Mouse (Mus musculus): ENCODE results near the gene Fam49a.
"Not testable (repeated sequence)": the region's sequence is repeated elsewhere in the genome, so short reads cannot be mapped to it uniquely, and the experiment has no call there.

Fam49a gene

DNA sequence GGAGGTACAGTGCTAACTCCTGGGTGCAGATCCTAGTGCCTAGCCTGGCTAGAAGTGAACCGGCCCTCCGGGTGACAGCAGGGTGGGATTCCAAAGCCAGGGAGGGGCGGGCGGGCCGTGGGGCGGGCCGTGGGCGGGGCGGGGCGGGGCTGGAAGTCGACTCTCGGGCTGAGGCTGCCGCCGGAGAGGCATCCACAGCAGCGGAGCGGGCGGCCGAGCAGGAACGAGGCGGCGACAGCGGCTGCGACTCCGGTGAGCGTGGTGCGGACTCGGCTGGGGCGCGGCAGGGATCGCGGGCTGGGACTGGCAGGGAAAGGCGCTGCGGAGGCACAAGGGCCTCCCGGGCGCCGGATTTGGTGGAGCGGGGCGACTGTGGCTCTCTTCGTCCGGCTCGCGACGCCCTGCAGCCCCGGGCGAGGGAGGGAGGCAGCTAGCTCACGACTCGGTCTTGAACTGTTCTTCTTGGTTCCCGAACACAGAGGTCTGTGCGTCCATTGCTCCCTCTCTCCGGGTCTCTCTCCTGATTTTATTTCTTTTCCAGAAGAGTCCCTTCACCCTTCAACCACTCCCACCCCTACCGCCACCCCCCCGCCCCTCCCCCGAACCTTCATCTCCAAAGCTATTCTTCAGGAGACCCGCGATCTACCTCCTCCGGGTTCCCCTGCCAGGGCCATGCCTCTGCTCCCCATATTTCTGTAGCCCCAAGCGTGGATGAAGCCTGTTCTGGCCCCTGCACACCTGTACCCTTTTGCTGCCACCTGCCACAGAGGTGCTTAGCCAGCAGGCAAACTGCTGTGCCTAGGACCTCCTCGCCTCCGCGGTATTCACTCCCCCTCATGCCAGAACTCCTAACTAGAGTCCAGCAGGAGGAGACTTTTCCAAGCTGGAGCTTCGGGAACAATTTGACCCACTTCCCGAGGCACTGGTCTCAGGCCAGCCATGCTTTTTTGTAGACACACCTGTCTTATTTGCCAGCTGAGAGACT, at the start of gene Fam49a:
Gene Fam49a, plus strand, starts transcription at position 153 of the 985 bp plus-strand sequence.
- peak; percentile 87 for DNase-seq

DNA sequence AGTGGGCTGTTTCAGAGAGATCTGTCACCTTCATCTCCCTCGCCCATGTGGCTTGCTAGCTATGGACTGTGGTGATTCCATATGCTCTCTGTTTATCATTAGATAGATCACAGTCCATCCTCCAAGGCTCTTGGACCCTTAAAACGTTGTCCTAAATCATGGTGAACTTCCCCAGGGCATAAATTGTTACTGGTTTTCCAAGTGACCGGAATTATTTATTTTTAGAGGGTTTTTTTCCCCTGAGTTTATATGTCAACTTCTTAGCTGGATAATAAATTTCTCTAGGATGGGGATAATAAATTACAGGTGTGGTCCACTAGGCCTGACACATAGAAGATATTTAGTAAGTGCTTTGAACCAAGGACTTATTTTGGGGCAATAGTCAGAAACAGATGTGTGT, 48.4 kb upstream of the Fam49a start:
- DNase-seq = no peak

DNA sequence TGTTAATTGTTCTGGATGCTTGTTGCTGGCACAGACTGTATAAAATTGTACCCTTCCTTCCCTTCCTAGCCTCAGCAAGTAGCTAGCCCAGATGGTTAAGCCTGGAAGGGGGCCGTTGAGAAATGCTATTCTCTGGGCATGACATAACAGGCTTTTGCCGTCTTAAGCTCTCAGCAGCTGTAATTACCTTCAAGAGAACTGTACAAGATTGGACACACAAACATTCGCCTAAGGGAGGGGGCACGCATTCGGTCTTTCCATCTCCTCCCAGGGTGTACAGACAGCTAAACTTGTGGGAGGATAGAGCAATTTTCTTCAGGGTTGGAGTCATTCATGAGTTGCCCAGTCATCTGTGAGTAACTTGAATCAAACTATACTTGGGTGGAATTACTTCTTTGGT, 43.0 kb upstream of the Fam49a start:
- DNase-seq = no peak

DNA sequence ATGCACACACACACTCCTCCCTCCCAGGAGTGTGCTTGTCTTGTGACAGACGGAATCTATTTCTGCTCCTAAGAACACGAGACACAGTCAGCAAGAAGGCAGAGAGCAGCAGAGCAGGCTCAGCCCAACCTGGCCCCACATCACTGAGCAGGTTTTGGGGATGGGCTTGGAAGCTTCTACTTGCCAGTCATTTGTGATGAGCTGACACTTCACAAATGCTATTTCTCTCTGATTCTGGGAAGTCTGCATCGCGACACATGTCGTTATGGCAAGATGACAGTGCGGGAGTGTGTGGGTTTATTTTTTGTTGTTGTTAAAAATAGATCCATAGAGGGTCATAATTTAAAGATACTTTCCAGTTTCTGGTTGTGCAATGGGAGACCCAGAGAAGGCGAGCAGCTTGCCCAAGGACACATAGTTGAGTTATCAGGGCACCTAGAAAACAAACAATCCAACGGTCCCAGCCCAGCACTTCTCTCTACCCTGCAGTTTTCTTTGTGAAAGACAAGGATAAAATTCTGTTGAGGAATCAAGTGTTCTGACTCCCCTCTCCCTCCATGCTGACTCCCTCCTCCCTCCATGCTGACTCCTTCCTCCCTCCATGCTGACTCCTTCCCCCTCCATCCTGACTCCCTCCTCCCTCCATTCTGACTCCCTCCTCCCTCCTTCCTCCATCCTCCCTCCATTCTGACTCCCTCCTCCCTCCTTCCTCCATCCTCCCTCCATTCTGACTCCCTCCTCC, 41.0 kb upstream of the Fam49a start:
- DNase-seq = no peak

DNA sequence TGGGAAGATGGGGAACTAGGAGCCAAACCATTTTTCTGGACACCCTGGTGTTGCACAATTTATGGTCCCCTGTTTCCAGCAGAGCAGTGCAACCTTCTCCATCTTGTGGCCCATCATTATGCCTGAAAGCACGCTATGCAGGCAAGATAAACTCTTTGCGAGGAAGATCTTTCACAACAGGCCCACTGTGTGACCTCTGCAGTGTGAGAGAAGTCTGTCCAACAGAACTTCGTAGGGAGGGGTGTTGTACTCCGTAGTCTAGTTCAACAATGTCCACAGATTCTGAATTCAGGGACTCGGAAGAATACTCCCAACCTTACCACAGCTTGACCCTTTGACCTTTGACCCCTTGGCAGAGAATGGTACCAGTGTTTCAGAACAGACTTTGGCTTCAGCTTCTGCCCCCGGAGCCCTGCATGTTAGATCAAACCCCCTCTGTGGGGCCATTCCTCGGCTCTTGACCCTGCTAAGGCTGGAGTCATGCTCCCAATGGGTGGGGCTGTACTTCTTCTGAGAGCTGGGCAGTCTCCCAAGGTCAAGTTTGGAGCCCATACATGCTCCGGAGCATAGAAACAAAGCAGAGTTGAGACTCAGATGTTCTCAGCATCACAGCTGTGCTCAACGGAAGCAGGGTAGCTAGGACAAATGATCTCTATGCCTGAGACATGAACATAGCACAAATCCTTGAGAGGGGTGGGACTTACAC, 39.2 kb upstream of the Fam49a start:
- no peak for DNase-seq

DNA sequence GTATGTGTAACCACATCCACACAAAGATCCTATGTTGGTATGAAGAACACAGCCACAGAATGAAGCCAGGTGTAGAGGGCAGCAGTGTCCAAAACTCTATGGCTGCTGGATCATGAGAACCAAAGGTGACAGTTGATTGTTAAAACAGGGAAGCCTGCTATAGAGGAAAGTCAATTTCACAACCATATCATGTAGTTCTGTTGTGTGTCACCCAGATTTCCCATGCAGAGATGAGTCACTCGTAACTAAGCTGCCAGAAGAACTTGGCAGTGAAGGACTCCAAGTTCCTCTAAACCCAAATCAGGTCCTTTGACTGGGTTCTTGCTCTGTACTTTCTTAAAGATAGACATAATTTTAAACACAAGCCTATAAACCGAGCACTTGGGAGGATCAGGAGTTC, 38.6 kb upstream of the Fam49a start:
- no peak for DNase-seq

DNA sequence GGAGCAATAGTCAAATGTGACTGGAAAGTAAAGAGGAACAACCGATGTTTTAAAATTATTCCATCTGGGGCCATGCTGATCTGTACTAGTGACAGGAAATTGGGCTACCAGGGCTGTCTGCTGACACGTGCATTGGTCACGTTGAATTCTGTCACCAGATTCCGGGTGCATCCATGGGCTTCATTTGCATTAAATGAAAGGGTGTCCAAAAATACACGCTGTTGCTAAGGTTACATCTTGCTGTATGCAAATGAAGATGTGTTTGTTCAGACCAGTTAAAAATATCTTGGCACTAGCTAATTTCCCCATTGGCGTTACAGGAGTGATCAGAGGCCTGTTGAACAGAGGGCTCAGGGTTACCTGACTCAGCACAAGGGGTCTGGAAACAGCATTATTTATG, 36.2 kb upstream of the Fam49a start:
- DNase-seq = no peak

DNA sequence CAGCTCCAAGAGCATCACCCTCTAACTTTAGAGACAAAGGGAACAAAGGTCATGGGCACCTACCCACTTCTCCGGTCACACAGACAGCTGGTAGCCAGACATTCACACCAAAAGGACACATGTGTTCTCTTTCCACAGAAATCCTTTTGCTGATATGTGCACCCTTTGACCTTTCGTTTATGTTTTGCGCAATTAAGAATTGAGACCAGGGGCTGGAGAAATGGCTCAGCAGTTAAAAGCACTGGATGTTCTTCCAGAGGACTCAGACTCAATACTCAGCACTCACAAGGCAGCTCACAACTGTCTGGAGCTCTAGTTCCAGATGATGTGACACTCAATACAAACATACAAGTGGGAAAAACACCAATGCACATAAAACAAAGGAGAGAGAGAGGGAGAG, 34.3 kb upstream of the Fam49a start:
- DNase-seq = no peak

DNA sequence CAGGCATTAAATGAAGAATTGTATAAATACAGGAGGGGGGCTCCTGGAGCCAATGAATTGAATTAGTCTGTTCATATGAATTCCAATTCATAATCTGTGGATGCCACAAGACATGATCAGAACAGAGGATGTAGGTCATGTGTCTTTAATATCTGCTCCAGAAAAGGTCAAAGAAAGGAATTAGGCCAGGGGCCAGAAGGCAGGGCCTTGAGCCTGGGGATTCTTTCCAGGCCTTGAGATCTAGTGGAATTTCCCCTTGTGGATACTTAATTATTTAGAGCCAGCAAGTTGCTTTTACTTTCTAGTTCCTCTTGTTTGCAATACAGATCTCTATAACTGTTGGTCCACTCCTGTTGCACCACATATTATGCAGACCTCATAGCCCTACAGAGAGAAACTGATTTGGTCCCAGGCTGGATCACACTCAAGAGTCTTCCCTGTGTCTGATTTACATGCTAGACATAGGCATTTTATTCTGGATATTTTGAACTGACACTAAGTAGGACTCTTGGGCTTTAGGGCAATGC, 31.8 kb upstream of the Fam49a start:
- DNase-seq = no peak

DNA sequence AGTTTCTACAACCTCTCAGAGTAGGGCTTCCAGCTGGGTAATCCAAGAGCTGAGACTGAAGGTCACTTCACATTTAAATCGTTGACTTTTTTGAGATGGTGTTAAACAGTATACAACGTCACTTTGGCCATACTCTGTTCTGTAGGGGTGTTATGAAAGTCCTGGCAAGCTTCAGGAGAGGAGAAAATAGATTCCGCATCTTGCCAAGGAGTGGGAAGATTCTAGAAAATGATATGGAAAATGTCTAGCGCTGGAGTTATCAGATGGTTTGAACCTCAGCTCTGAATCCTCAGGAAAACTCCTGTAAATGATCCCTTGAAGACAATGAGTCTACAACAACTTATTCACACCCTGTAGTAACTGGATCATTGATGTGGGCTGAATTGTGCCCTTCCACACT, 29.8 kb upstream of the Fam49a start:
- DNase-seq = no peak

DNA sequence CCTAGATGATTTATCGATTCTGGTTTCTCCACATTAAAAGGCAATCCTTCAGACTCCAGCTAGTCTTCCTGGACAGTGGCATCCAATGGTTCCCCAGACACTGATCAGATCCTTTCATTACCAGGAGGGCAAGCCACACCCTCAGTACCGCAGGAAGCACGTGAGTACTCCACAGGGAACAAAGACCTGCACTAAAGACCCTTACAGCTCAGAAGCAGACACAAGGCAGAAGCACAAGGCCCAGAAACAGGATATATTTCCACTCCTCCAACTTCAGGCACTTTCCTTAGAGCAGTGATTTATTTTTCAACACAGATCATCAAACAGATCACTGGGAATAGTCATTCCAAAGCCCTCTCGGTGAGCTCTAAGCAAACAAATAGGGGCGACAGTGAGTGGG, 25.0 kb upstream of the Fam49a start:
- peak; percentile 27 for DNase-seq

DNA sequence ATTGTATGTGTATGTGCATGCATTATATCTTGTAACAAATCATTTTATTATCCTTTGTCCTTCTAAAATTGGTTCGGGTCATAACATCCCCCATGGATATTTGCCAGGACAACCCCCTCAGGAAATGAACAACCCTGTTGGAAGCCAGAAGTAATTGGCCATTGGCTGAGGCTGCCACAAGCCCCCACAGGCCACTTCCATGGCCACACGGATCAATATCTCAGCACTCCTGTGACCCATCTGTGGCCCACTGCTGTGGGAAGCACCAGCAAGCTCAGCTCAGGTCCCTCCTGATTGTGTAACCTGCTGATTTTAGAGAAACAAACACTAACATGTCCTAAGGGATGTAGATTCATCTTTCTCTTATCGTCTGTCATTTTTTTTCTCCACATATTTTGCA, 22.4 kb upstream of the Fam49a start:
- DNase-seq = no peak

DNA sequence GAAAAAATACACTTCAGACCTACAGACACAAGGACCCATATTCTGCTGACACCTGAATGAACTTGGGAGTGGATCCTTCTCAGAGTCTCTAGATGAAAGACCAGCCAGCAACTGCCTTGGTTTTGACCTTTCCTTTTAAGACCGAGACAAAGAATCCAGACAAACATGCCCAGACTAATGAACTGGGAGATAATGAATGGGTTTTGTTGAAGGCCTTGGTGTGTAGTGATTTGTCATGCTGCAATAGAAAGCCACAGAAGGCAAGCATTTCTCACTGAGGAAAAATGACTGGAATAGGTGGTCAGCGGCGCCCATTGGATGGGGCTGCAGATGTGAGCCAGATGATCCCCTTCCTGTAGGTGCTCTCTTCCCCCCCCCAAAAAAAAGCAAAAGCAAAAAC, 18.8 kb upstream of the Fam49a start:
- peak; percentile 24 for DNase-seq

DNA sequence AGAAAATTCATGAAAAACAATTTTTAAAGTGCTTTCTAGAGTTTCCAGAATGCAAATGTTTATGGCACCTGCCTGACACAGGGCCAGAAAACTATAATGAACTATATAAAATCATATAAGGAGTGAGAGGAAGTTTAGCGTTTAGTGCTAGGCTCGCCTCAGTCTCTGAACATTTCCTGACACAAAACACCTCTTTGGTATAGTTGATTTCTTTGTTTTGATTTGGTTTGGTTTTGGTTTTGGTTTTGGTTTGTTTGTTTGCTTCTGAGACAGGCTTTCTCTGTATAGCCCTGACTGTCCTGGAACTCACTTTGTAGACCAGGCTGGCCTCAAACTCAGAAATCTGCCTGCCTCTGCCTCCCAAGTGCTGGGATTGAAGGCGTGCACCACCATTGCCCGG, 14.9 kb upstream of the Fam49a start:
- not testable (repeated sequence) for DNase-seq

DNA sequence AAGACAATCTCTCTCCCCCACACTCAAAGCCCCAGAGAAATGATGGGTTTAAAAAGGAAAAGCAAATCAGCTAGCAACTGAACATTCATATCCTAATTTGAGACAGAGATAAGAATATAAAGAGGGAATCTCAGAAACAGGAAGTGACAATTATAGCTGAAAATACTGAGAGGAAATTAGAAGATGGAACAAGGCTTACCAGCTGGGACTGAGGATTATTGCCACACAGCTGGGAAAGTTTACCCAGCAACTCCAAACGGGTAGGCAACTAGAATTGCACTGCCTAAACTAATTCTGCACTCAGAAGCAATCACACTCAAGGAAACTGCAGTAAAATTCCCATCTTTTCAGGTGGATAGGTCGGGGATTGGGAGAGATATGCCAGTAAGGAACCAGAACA, 12.4 kb upstream of the Fam49a start:
- no peak for DNase-seq

DNA sequence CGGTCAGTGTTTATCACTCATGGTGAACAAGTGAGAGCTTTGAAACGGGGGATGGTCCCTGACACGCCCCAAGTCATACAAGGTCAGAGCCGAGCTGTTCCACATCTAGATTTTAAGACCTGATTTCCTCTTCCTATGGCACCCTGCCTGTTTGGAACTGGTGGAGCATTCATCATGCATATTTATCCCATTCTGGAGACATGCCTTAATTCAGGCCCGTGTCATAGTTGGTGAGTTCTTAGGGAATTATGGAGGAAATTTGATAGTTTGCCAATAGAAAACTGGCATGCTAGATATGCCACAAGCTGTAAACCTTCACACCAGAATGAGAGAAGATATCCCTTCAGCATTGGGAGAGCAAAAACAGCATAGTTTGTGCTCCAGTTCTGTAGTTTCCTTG, 8.4 kb upstream of the Fam49a start:
- DNase-seq = no peak

DNA sequence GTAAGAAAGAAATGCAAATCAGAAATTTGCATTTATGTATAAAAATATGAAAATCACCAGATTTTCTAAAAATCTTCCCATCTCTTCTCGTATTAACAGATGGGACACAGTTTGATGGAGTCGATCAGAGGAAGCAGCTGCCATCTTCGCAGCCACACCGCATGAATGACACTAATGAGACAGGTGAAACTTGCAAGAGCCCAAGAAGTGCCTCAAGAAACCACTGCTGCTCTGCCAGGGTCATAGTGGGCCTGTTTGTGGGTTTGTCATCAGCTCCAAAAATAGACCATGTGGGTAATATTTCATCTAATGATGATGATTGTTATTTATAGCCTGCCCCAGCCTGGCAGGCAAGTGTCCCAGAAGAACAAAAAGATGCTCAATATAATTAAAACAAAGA, 7.8 kb upstream of the Fam49a start:
- no peak for DNase-seq

DNA sequence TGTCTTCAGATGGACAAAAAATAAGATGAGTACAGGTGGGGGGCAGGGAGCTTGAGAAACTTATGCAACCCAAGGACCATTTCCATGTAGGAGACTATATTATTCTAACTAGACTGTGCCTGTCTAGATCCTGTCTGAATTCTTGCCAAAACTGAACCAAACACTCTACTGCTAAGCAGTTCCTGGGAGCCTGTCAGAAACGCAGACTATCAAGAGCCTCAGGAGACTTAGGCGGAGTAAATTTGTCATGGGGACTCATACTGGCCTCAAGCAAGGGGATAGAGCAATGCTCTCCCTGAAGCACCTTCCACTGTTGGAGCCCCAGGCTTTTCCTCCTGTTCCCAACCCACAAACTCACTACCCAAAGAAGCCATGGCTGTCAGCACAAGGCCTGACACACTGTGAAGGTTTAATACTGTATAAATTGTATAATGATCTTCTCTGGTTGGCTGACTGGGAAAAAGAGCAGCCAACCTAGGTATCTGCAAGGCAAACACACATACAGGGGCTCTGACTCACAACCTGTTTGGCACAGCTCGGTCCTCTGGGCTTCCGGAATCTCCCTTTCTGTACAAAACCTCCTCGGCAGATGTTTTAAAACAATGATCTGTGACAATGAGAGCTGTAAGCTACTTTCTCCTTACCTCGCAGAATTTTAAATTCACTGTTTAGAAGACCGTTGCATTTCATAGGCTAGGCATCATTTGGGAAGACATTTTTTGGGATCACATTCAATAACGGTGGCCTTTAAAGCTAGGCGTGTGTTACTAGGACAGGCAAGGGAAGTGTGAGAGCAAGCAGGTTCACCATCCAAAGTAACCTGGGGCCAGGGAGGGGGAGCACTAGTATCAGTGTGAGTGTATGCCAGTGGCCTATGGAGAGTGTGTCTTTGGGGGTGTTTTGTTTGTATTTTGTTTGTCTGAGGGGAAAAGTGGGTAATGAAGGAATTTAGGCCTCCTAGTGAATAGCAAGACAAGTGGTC, 669 bp upstream of the Fam49a start:
- no peak for DNase-seq

DNA sequence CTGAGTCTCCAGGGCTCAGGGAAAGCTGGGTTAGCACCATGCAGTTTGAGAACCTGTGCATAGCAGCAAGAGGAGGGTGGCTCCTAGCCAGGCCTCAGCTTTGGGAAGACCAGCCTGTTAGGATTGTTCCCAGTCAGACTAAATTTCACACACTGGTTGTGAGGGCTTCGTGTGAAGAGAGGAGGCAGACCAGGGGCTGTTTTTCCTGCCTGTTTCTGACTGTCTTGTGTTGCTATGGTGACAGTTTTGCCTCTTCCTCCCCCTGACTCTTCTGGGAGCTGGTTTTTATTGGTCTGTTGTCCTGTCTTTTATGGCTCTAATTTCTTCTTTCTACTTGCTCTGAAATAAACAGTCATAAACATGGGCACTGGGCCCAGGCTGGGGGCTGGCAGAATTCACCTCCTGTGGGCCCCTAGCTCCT, 1.4 kb downstream of the Fam49a start:
- peak; percentile 38 for DNase-seq

DNA sequence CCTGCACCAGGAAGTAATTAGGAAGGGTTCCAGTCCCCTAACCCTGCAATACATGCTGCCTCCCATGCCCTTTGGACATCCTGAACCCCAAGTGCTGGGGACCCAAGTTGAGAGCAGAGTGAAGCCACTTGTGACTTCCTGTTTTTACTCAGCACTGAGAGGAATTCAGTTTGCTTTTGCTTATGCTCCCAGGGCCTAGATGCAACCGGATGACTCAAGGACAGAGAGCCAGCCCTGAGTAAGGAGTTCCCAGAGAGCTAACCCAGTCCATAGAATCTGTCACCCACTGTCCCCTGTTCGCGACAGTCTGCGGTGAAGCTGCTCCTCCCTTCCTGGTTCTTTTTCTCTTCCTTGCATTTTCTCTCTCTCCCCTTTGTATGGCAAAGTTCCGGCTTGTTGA, 2.2 kb downstream of the Fam49a start:
- no peak for DNase-seq

DNA sequence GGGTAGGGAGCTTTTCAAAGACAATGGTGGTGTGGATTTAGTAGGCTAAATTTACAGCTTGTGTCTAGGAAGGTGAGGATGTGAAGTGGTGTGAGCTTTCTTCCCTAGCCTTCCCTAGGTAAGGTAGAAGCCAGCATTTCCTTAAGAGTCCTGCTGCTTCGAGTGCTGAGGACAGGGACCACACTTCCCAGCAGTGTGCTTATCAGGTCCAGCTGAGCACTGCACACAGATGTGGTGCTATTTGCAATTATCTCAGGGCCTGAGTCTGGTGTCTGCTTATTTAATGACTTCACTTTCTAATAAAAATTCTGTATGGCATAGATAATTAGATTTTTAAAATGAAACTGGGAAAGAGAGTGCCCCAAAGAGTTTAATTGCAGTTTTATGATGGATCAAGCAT, 4.6 kb downstream of the Fam49a start:
- DNase-seq = no peak

DNA sequence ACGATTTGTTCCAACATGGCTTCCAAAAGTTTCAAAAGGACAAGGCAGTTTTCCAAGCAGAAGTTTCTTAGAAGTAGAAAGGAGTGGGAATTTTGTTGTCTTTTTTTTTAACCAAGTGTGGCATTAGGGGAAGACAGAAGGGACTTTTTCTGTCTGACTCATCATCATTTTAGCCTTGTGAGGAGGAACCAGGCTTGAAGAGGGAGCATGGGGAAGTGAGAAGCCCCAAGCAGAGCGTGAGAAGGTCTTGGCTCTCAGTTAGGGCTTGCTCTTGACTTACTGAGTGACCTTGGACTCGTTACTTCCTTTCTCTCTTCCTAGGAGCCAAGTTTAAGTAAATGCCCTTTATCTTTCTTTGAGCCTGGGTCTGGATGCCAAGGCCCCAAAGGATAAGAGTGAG, 8.6 kb downstream of the Fam49a start:
- DNase-seq = no peak

All from embryo, embryonic 11 days (tissue).